Mouse (Mus musculus) liver, embryonic 15.5 days (tissue): ENCODE data around the gene Klrc1. TPM values are rescaled to one million over a fixed set of nuclear protein-coding genes. Genes with fewer than 3 reads are reported as not detected.
"Not testable (repeated sequence)": the region's sequence is repeated elsewhere in the genome, so short reads cannot be mapped to it uniquely, and the experiment has no call there.

Experiments used
- ATAC-seq: fragments of 200-750 bp; cut with Nextera tagmentation; 2 replicates; pipeline ENCODE4 v1.8.0; 2017; ENCODE audit warnings: moderate number of reproducible peaks, mild to moderate bottlenecking, moderate library complexity; ENCODE audit not compliant: insufficient read depth
- H3K27ac ChIP-seq: fragments of 300-500 bp; sonication (generic); replicated peaks from 2 replicates; pipeline ENCODE4 v1.5.1; 2015; ENCODE audit warnings: mild to moderate bottlenecking, inconsistent platforms
- H3K27me3 ChIP-seq: fragments of 300-500 bp; sonication (generic); 2 replicates; pipeline ENCODE4 v1.6.1; 2015; ENCODE audit warnings: mild to moderate bottlenecking, inconsistent platforms
- H3K36me3 ChIP-seq: fragments of 300-500 bp; sonication (generic); replicated peaks from 2 replicates; pipeline ENCODE4 v1.6.1; 2015; ENCODE audit warnings: moderate library complexity, mild to moderate bottlenecking, inconsistent platforms
- H3K4me1 ChIP-seq: fragments of 300-500 bp; sonication (generic); replicated peaks from 2 replicates; pipeline ENCODE4 v1.6.1; 2015; ENCODE audit warnings: inconsistent platforms
- H3K4me2 ChIP-seq: fragments of 300-500 bp; sonication (generic); 2 replicates; pipeline ENCODE4 v1.6.1; 2015; ENCODE audit warnings: moderate library complexity, mild to moderate bottlenecking, inconsistent platforms
- H3K4me3 ChIP-seq: fragments of 300-500 bp; sonication (generic); replicated peaks from 2 replicates; pipeline ENCODE4 v1.5.1; 2015; ENCODE audit warnings: mild to moderate bottlenecking, inconsistent platforms
- H3K9ac ChIP-seq: fragments of 300-500 bp; sonication (generic); 2 replicates; pipeline ENCODE4 v1.6.1; 2015; ENCODE audit warnings: moderate library complexity, mild to moderate bottlenecking, inconsistent platforms
- H3K9me3 ChIP-seq: fragments of 300-500 bp; sonication (generic); replicated peaks from 2 replicates; pipeline ENCODE4 v1.6.1; 2016; ENCODE audit warnings: inconsistent platforms
- WGBS: fragments of 180-500 bp; shearing (Covaris S2); methylation state at CpG from one replicate; pipeline ENCODE4 v1.1.7; 2015; ENCODE audit warnings: mixed read lengths; ENCODE audit not compliant: insufficient replicate concordance; 5-methylcytosine and 5-hydroxymethylcytosine counted together
- microRNA-seq: library from miRNA; unstranded; fragments of <30 nt; microRNA quantifications from one replicate; pipeline ENCODE4, GENCODE M21; 2016
- polyA plus RNA-seq: library from polyadenylated mRNA; unstranded; fragments of >200 nt; fragmentation: Nextera tagmentation; extraction: Ambion mirVana; gene quantifications from 2 replicates; pipeline ENCODE4 v1.2.1, GENCODE M21; 2015

Klrc1 gene
- polyA plus RNA-seq, 1 experiment from 2014 or later = 0.22 TPM

DNA sequence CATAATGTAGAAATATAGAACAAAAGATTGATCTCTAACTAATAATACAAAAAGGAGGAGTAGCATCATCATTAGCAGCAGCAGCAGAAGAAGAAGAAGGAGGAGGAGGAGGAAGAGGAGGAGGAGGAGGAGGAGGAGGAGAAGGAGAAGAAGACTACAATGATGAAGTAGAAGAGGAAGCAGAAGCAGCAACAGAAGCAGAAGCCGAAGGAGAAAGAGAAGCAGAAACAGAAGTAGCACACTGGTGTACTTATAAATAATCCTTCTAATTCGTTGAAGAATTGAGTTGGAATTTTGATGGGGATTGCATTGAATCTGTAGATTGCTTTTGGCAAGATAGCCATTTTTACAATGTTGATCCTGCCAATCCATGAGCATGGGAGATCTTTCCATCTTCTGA lies 47.7 kb downstream of the Klrc1 start:
- not testable (repeated sequence) for H3K36me3 ChIP-seq, H3K4me1 ChIP-seq, H3K4me2 ChIP-seq, ATAC-seq, H3K27ac ChIP-seq, H3K27me3 ChIP-seq, H3K9me3 ChIP-seq, H3K9ac ChIP-seq, H3K4me3 ChIP-seq
- WGBS = 36% methylated on average over 2 of the region's 2 CpGs

DNA sequence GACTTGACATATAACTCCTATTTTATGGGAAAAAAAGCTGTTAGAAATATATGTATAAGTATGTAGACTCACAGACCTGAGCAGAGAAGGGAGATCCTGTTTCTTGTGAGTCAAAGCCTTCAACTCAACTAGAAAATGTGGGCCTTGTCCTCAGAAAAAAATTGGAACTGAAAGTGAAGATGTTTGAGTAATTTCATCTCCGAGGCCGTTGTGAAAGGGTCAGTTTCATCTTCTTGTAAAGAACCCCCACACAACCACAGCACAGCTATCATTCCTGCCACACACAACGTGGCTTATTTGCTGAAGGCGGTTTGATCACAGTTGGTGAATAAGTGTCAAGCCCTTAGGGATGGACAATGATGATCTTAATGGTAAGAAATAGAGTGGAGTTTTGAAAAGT lies 55.0 kb downstream of the Klrc1 start, which contains the start of gene Klrk1:
Klrk1 (minus strand) TSS at position 130 of the 400 bp plus-strand sequence.
- Histone ChIP-seq H3K27ac (no peak within 1 kb of the TSS), H3K4me3 (no peak within 1 kb of the TSS), H3K9ac (no peak within 1 kb of the TSS), H3K4me1 (no peaks in the 10 kb centered on the region), H3K36me3 (no peaks in the 10 kb centered on the region), H3K27me3 (no peaks in the 10 kb centered on the region), H3K4me2 (no peak within 1 kb of the TSS), H3K9me3 (no peaks in the 10 kb centered on the region)
- no peak for ATAC-seq
- 46% methylated on average over 4 of the region's 4 CpGs for WGBS

Small RNAs within 50 kb of the gene (microRNA-seq; reads per million reads assigned to microRNA genes)
- not detected for gene Mir680-1

Other genes starting within 250 kb of the Klrc1 start
- gene Clec1a, start 227.0 kb downstream of the Klrc1 start, polyA plus RNA-seq = 0.40 and 0.41 TPM in 2 replicates
- 1.2 and 1.3 TPM in 2 replicates for gene Olr1, start 171.8 kb downstream of the Klrc1 start, polyA plus RNA-seq
- 0.02 TPM in 1 of 2 replicates, not detected in the other for gene Tmem52b, start 166.4 kb downstream of the Klrc1 start, polyA plus RNA-seq
- 26.3 and 27.7 TPM in 2 replicates for gene Gabarapl1, start 145.8 kb downstream of the Klrc1 start, polyA plus RNA-seq
- 0.07 TPM in 1 of 2 replicates, not detected in the other for gene Klre1, start 101.1 kb downstream of the Klrc1 start, polyA plus RNA-seq
- 0.70 and 0.76 TPM in 2 replicates for gene Klrd1, start 87.2 kb downstream of the Klrc1 start, polyA plus RNA-seq
- 0.54 and 0.93 TPM in 2 replicates for gene Klrk1, start 55.1 kb downstream of the Klrc1 start, polyA plus RNA-seq
- gene Klrc3, start 35.6 kb downstream of the Klrc1 start, polyA plus RNA-seq = not detected in 2 replicates
- not detected in 2 replicates for gene Klrc2, start 18.3 kb downstream of the Klrc1 start, polyA plus RNA-seq
- not detected in 2 replicates for gene Klri1, start 38.2 kb upstream of the Klrc1 start, polyA plus RNA-seq
- 0.02 TPM in 1 of 2 replicates, not detected in the other for gene Klri2, start 61.5 kb upstream of the Klrc1 start, polyA plus RNA-seq
- gene Gm156, start 105.3 kb upstream of the Klrc1 start, polyA plus RNA-seq = not detected in 2 replicates
- not detected in 2 replicates for gene Gm17631, start 183.7 kb upstream of the Klrc1 start, polyA plus RNA-seq
- 0.29 and 0.60 TPM in 2 replicates for gene Klra17, start 197.7 kb upstream of the Klrc1 start, polyA plus RNA-seq
- 0.10 TPM in 1 of 2 replicates, not detected in the other for gene Klra5, start 238.7 kb upstream of the Klrc1 start, polyA plus RNA-seq